Comparison of ENCODE assay signal across 9 mouse cellular contexts in the genomic region with DNA sequence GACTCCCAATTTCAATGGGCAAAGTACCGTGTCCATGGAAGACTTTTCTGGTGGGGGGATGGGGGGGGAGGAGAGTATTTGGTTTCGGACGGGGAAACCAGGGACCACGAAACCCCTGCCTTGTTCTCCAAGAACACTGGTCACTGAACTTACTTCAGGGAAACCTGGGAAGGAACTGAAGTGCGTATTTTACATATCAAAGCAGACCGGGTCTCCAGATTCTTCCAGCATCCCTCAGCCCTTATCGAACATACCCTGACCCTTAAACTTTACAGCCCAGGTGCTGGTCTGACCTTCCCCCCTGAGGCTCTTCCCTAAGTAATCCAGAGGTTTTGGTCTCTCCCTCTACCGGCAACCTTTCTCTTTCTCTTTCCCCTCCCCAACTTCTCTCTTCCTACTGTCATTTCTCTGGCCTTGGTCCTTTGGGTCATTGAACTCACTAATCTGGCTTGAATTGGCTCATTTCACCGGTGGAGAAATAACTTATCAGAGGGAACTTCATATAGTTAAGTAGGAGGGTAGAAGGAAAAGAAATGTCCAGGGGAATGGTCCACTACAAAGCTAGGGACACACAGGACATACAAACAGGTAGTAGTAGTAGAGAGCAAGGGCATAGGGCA. TPM values are rescaled to one million over a fixed set of nuclear protein-coding genes. Genes with fewer than 3 reads are reported as not detected.
DNase-seq lines count a peak whose midpoint lies in the region; ATAC-seq lines count a peak whose summit lies in the region.
"Had no signal": no experiment of that assay in that cellular context is flagged by ENCODE, and none has a peak within 500 bp of the region (broad histone marks: within the 10 kb centered on the region; RNA-seq: fewer than 3 reads in every experiment).

No protein-coding gene starts in this region.

- no peak overlapping the region for H3K27ac ChIP-seq in heart, embryonic 13.5 days (replicated peaks)
- no peak overlapping the region for H3K27ac ChIP-seq in brown adipose tissue, adult 24 weeks (replicated peaks; ENCODE audit: low read depth, low read length)
- no peak overlapping the region for H3K27ac ChIP-seq in hindbrain, embryonic 16.5 days (ENCODE audit: low read depth, low read length)
- no peak overlapping the region for H3K27ac ChIP-seq in midbrain, embryonic 14.5 days (replicated peaks; ENCODE audit: low read depth, low read length)

- ATAC-seq in heart, embryonic 13.5 days (ENCODE audit: extremely low read depth, insufficient number of reproducible peaks, low FRiP score, low TSS enrichment), result no peak
- no peak for ATAC-seq in hindbrain, embryonic 16.5 days
- no peak for ATAC-seq in midbrain, embryonic 14.5 days (ENCODE audit: low FRiP score, low TSS enrichment)

- peak overlapping the region; percentile 81 for H3K4me2 ChIP-seq in heart, embryonic 13.5 days
- peak overlapping the region; percentile 78 for H3K4me2 ChIP-seq in hindbrain, embryonic 16.5 days (ENCODE audit: low read length)
- H3K4me2 ChIP-seq in midbrain, embryonic 14.5 days (ENCODE audit: low read length), result peak overlapping the region; percentile 74

- H3K4me1 ChIP-seq in heart, embryonic 13.5 days, result peaks cover 24% of the 10 kb centered on the region
- H3K4me1 ChIP-seq in brown adipose tissue, adult 24 weeks (ENCODE audit: control insufficient read depth, insufficient read depth, insufficient read length, low read length), result peaks cover 2% of the 10 kb centered on the region; the same call in 1 of the 2 replicates
- peaks cover 21% of the 10 kb centered on the region for H3K4me1 ChIP-seq in hindbrain, embryonic 16.5 days (ENCODE audit: control insufficient read depth, insufficient read depth, low read depth, low read length)
- H3K4me1 ChIP-seq in midbrain, embryonic 14.5 days (ENCODE audit: control insufficient read depth, insufficient read depth, low read length), result peaks cover 20% of the 10 kb centered on the region

- 26% methylated on average over 9 of the region's 9 CpGs for WGBS in heart, embryonic 13.5 days
- WGBS in hindbrain, embryonic 16.5 days, result 22% methylated on average over 9 of the region's 9 CpGs
- WGBS in midbrain, embryonic 14.5 days, result 15% methylated on average over 9 of the region's 9 CpGs

- H3K9me3 ChIP-seq in heart, embryonic 13.5 days, result no peaks in the 10 kb centered on the region
- H3K9me3 ChIP-seq in hindbrain, embryonic 16.5 days (ENCODE audit: control insufficient read depth, low read length), result no peaks in the 10 kb centered on the region
- H3K9me3 ChIP-seq in midbrain, embryonic 14.5 days (ENCODE audit: control insufficient read depth, low read length), result no peaks in the 10 kb centered on the region

- H3K9ac ChIP-seq in heart, embryonic 13.5 days, result peak overlapping the region; percentile 88
- H3K9ac ChIP-seq in hindbrain, embryonic 16.5 days (ENCODE audit: low read depth, low read length), result peak overlapping the region; percentile 74
- no peak overlapping the region for H3K9ac ChIP-seq in midbrain, embryonic 14.5 days (replicated peaks; ENCODE audit: low read length)

- no peak for DNase-seq in heart, adult 9 months (ENCODE audit: low spot score in 2 of 2)
- no peak for DNase-seq in midbrain, embryonic 14.5 days
- no peak for DNase-seq in urinary bladder, postnatal 36 days (ENCODE audit: low spot score in 2 of 2)
- DNase-seq in gastrocnemius, postnatal 4 days (ENCODE audit: low spot score in 2 of 2), result no peak
- no peak for DNase-seq in cerebellum, adult 8-10 months
- DNase-seq: layer of hippocampus, postnatal 36 days had no signal

- H3K27me3 ChIP-seq in heart, embryonic 13.5 days (replicated peaks), result no peaks in the 10 kb centered on the region
- H3K27me3 ChIP-seq in hindbrain, embryonic 16.5 days (replicated peaks; ENCODE audit: control insufficient read depth, insufficient read depth, low read length), result no peaks in the 10 kb centered on the region
- no peaks in the 10 kb centered on the region for H3K27me3 ChIP-seq in midbrain, embryonic 14.5 days (ENCODE audit: control insufficient read depth, insufficient read depth, low read length)

- H3K36me3 ChIP-seq in heart, embryonic 13.5 days, result no peaks in the 10 kb centered on the region
- H3K36me3 ChIP-seq in hindbrain, embryonic 16.5 days (ENCODE audit: control insufficient read depth, insufficient read depth, low read length), result no peaks in the 10 kb centered on the region
- H3K36me3 ChIP-seq in midbrain, embryonic 14.5 days (ENCODE audit: control insufficient read depth, insufficient read depth, low read length), result no peaks in the 10 kb centered on the region

- H3K4me3 ChIP-seq in heart, embryonic 13.5 days, result peak overlapping the region; percentile 79
- peak overlapping the region; percentile 73 for H3K4me3 ChIP-seq in brown adipose tissue, adult 24 weeks (ENCODE audit: insufficient read depth, low read depth, low read length)
- H3K4me3 ChIP-seq in hindbrain, embryonic 16.5 days (ENCODE audit: low read length), result no peak overlapping the region; the same call in 1 of the 2 replicates
- H3K4me3 ChIP-seq in midbrain, embryonic 14.5 days (replicated peaks; ENCODE audit: low read depth, low read length), result peak overlapping the region; percentile 65; the same call in 1 of the 2 replicates

RNA-seq across cellular contexts. Expression of a gene that starts 1.1 kb away (rescaled TPM):
- 14.9 and 16.4 TPM in 2 replicates for polyA plus RNA-seq in heart, embryonic 13.5 days (2015; fragmentation: Nextera tagmentation; extraction: Ambion mirVana)
- 24.4 and 28.2 TPM in 2 replicates for polyA plus RNA-seq in brown adipose tissue, adult 24 weeks (2012; ENCODE audit: insufficient read depth, insufficient read length, missing spikeins)
- 14.7 and 17.8 TPM in 2 replicates for polyA plus RNA-seq in hindbrain, embryonic 16.5 days (2015; fragmentation: Nextera tagmentation; extraction: Ambion mirVana)
- polyA plus RNA-seq in midbrain, embryonic 14.5 days (2014; fragmentation: Nextera tagmentation; extraction: Ambion mirVana), result 10.8 and 17.2 TPM in 2 replicates
- 10 to 100 TPM; 13.4 to 13.8 TPM for total RNA-seq in gastrocnemius, postnatal 4 days (2021)

RNA-seq across cellular contexts. Expression of a gene that starts 2.5 kb away (rescaled TPM):
- 43.2 and 45.1 TPM in 2 replicates for polyA plus RNA-seq in heart, embryonic 13.5 days (2015; fragmentation: Nextera tagmentation; extraction: Ambion mirVana)
- 176 and 191 TPM in 2 replicates for polyA plus RNA-seq in brown adipose tissue, adult 24 weeks (2012; ENCODE audit: insufficient read depth, insufficient read length, missing spikeins)
- polyA plus RNA-seq in hindbrain, embryonic 16.5 days (2015; fragmentation: Nextera tagmentation; extraction: Ambion mirVana), result 44.5 and 58.5 TPM in 2 replicates
- 38.2 and 44.6 TPM in 2 replicates for polyA plus RNA-seq in midbrain, embryonic 14.5 days (2014; fragmentation: Nextera tagmentation; extraction: Ambion mirVana)
- 10 to 100 TPM; 43.9 to 48.3 TPM for total RNA-seq in gastrocnemius, postnatal 4 days (2021)

RNA-seq across cellular contexts. Expression of a gene that starts 41.9 kb away (rescaled TPM):
- polyA plus RNA-seq in heart, embryonic 13.5 days (2015; fragmentation: Nextera tagmentation; extraction: Ambion mirVana), result 40.6 and 43.4 TPM in 2 replicates
- polyA plus RNA-seq in brown adipose tissue, adult 24 weeks (2012; ENCODE audit: insufficient read depth, insufficient read length, missing spikeins), result not detected in 2 replicates
- polyA plus RNA-seq in hindbrain, embryonic 16.5 days (2015; fragmentation: Nextera tagmentation; extraction: Ambion mirVana), result 7.8 and 9.7 TPM in 2 replicates
- 3.0 and 5.0 TPM in 2 replicates for polyA plus RNA-seq in midbrain, embryonic 14.5 days (2014; fragmentation: Nextera tagmentation; extraction: Ambion mirVana)
- 10 to 100 TPM; 10.1 to 10.6 TPM for total RNA-seq in gastrocnemius, postnatal 4 days (2021)

RNA-seq across cellular contexts. Expression of a gene that starts 48.9 kb away (rescaled TPM):
- 0.11 and 0.12 TPM in 2 replicates for polyA plus RNA-seq in heart, embryonic 13.5 days (2015; fragmentation: Nextera tagmentation; extraction: Ambion mirVana)
- 0.67 TPM in 1 of 2 replicates, not detected in the other for polyA plus RNA-seq in brown adipose tissue, adult 24 weeks (2012; ENCODE audit: insufficient read depth, insufficient read length, missing spikeins)
- polyA plus RNA-seq in hindbrain, embryonic 16.5 days (2015; fragmentation: Nextera tagmentation; extraction: Ambion mirVana), result 0.07 and 0.15 TPM in 2 replicates
- 0.13 and 0.24 TPM in 2 replicates for polyA plus RNA-seq in midbrain, embryonic 14.5 days (2014; fragmentation: Nextera tagmentation; extraction: Ambion mirVana)
- under 1 TPM; 0.21 to 0.47 TPM for total RNA-seq in gastrocnemius, postnatal 4 days (2021)
- total RNA-seq: layer of hippocampus, postnatal 36 days had no signal
